Mouse (Mus musculus) heart, embryonic 10.5 days (tissue): ENCODE measurements around the gene Rab27a. TPM values are rescaled to one million over a fixed set of nuclear protein-coding genes. Genes with fewer than 3 reads are reported as not detected.

Experiments
- microRNA-seq: library from miRNA; unstranded; fragments of <30 nt; microRNA quantifications from one replicate; pipeline ENCODE4, GENCODE M21; 2017
- polyA plus RNA-seq: library from polyadenylated mRNA; unstranded; fragments of >200 nt; fragmentation: Nextera tagmentation; extraction: Ambion mirVana; gene quantifications from 2 replicates; pipeline ENCODE4 v1.2.1, GENCODE M21; 2016

Gene Rab27a
- polyA plus RNA-seq, 1 experiment from 2014 or later: 3.5 TPM

Small RNA genes within 50 kb of the gene (microRNA-seq; reads per million reads assigned to microRNA genes)
- not detected for gene Gm27353

Other genes starting within 250 kb of the Rab27a start
- gene Prtg, start 238.0 kb upstream of the Rab27a start, polyA plus RNA-seq: 7.6 and 11.1 TPM in 2 replicates
- gene Pygo1, start 119.2 kb upstream of the Rab27a start, polyA plus RNA-seq: 1.6 and 2.2 TPM in 2 replicates
- 0.59 and 1.1 TPM in 2 replicates for gene Dyx1c1, start 86.1 kb upstream of the Rab27a start, polyA plus RNA-seq
- not detected in 2 replicates for gene Gm44503, start 86.0 kb upstream of the Rab27a start, polyA plus RNA-seq
- 11.5 and 12.9 TPM in 2 replicates for gene Ccpg1os, start 59.5 kb upstream of the Rab27a start, polyA plus RNA-seq
- 18.3 and 23.5 TPM in 2 replicates for gene Ccpg1, start 59.4 kb upstream of the Rab27a start, polyA plus RNA-seq
- 10.9 and 13.2 TPM in 2 replicates for gene Pigb, start 4.5 kb upstream of the Rab27a start, polyA plus RNA-seq
- not detected in 2 replicates for gene Khdc3, start 57.0 kb downstream of the Rab27a start, polyA plus RNA-seq
- gene Gm20509, start 57.6 kb downstream of the Rab27a start, polyA plus RNA-seq: not detected in 2 replicates
- gene Rsl24d1, start 68.6 kb downstream of the Rab27a start, polyA plus RNA-seq: 101 and 124 TPM in 2 replicates